Mouse (Mus musculus): ENCODE results near the gene Gm867.

DNA sequence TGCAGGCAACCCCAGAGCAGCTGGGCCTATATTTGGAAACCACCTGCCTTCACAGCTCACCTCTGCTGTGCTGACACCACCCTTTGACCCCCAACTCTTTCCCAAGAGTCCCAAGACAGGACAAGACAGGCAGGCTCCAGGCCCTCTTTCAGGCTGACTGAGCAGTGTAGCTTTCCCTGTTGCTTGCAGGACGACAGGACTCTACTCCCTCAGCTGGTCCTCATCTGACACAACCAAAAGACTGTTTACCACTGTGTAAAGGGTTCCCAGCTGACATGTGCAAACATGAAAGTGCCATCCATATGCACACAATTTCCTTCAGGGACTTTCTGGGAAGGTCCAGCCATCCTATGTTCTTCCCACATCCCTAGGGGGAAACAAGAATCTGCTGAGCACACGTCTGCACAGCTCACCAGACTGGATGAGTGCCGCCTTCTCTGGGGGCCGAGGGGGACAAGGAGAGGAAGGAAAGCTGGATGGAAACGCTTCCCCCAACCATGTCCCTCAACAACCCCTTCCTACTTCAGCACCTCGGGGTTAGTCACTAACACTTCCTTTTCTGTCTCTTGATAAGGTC, 27.4 kb downstream of the Gm867 start:
- TF ChIP-seq CTCF (conservative IDR thresholded peaks at IDR 0.05; ENCODE audit: insufficient read depth, insufficient read length, low read depth, low read length) (no peak), POLR2A (IDR thresholded peaks at IDR 0.05; ENCODE audit: low read depth, low read length) (no peak)

All from kidney, adult 2 months (tissue).